Mouse (Mus musculus): ENCODE results near the gene Arpc2. TPM values are rescaled to one million over a fixed set of nuclear protein-coding genes. Genes with fewer than 3 reads are reported as not detected.

The Arpc2 gene
- polyA plus RNA-seq, 1 experiment from 2014 or later = 368 TPM

DNA sequence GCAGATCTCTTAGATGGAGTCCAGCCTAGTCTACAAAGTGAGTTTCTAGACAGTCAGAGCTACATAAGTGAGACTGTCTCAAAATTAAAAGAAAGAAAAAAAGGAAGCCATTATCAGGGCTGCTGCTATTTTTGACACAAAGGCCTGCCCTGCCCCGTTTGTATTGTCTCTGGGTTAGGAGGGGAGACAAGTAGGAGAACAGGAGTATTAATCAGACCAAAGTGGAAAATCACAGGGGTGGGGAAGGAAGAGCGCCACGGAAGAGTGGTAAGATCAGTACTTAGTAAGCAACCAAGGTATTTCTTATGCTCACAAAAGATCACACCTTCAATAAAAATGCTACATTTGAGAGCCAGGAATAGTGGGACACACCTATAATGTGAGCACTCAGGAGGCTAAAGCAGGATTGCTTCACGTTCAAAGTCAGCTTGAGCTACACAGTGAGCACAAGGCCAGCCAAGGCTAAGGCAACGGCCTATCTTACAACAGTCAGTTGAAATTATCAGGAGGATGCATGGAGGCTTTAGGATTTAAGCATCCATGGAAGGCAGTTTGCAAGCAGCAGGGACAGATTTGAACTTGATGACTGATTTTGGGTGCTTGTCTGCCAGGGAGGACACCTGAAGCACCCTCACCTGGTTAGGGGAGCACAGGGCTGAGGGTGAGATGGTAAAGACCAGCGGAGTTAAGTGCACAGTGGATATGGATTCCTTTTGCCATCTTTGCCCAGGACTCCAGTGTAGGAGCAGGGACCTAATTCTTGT, 64.6 kb downstream of the Arpc2 start:
- no peaks in the 10 kb centered on the region for H3K9me3 ChIP-seq (replicated peaks)
- peaks cover 23% of the 10 kb centered on the region for H3K4me1 ChIP-seq
- H3K36me3 ChIP-seq = 0 out of 2 replicates have a peak, but pooled peaks cover 8% of the 10 kb centered on the region
- H3K4me3 ChIP-seq = no peak overlapping the region
- 89% methylated on average over 6 of the region's 6 CpGs for WGBS
- no peak overlapping the region for H3K27ac ChIP-seq (replicated peaks)
- no peak for DNase-seq (ENCODE audit: low spot score)
- H3K27me3 ChIP-seq (ENCODE audit: low read depth, poor library complexity, severe bottlenecking) = peaks cover 29% of the 10 kb centered on the region

DNA sequence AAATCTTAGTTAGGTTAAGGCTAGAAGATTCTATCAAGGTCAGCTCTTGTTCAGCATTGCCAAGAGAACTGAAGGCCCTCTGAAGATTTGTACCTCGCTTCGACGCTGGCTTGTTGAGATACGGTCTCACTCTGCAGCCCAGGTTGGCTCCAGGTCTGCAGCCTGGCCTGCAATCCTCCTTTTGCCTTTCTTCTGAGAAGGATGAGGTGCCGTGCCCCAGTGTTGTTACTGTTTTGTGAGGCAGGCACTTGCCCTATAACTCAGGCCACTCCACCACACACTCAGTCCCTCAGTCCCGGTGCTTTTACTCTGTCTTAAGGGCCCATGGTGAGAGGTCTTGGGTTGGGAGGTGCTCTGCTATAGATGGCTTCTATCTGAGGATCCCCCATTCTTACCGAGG, 66.3 kb downstream of the Arpc2 start:
- H3K36me3 ChIP-seq = no peaks in the 10 kb centered on the region
- no peak overlapping the region for H3K27ac ChIP-seq (replicated peaks)
- H3K4me1 ChIP-seq = peaks cover 12% of the 10 kb centered on the region
- H3K27me3 ChIP-seq (ENCODE audit: low read depth, poor library complexity, severe bottlenecking) = peaks cover 30% of the 10 kb centered on the region
- no peaks in the 10 kb centered on the region for H3K9me3 ChIP-seq (replicated peaks)
- 91% methylated on average over 7 of the region's 7 CpGs for WGBS
- H3K4me3 ChIP-seq = no peak overlapping the region
- DNase-seq (ENCODE audit: low spot score) = no peak

DNA sequence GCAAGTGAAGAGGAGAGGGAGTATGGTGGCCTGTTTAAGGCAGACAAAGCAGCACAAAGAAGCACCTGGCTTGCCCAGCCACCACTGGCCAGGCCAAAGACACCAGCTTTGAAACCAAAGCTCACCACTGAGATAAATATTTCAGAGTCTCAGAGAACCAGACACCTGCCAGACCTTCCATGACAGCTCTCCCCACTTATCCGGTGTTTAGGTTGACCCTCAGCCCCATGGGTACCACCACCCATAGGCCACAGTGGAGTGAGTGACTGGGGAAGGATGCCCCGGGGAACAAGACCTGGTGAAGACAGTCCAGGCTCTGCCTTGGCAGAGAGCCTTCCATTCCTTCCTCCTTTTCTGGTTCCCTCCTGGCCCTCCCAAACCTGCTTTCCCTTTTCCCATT, 67.0 kb downstream of the Arpc2 start:
- H3K4me3 ChIP-seq = 0 out of 2 replicates have a peak overlapping the region, but pooled peaks have one; percentile 7
- no peaks in the 10 kb centered on the region for H3K9me3 ChIP-seq (replicated peaks)
- no peak for DNase-seq (ENCODE audit: low spot score)
- H3K4me1 ChIP-seq = peaks cover 12% of the 10 kb centered on the region
- H3K27ac ChIP-seq (replicated peaks) = no peak overlapping the region
- H3K27me3 ChIP-seq (ENCODE audit: low read depth, poor library complexity, severe bottlenecking) = peaks cover 30% of the 10 kb centered on the region
- H3K36me3 ChIP-seq = no peaks in the 10 kb centered on the region
- 85% methylated on average over 2 of the region's 2 CpGs for WGBS

DNA sequence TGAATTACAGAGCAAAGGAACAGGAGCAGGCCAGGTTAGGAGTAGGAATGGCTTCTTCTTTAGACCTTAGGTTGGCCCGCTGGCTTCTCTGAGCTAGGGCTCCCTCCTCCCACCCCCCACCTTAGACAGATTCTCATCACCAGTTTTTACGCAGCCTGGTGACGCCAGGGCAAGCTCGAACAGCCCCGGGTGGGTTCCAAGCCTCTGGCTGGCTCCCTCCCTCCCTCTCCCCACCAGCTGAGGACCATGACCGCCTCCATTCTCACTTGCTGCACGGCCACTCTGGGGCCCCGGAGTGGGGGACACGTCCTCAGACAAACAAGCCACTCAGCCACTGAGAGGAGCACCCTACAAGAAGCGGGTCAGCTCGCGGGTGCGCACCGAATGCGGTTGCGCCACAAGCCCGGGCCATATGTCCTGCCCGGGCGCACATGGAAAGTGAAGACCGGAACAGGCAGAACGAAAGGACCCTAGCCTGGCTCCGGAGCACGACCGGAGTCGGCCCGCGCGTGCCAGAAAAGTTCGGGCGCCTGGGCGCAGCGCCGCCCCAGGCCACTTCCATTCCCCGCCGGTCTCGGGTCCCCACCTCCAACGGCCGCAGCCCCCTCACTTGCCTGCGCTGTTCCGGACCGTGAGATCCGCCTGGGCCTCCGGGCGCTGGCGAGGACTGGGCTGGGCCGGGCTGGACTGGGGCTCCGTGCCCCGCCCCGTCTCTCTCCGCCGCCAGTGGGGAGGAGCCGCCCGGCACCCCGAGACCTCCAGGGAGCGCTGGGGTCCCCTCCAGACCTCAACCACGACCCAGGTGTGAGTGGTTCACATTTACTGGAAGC, 67.8 kb downstream of the Arpc2 start:
- under 1% methylated on average over 54 of the region's 56 CpGs for WGBS
- H3K27ac ChIP-seq (replicated peaks) = peak overlapping the region; percentile 79

DNA sequence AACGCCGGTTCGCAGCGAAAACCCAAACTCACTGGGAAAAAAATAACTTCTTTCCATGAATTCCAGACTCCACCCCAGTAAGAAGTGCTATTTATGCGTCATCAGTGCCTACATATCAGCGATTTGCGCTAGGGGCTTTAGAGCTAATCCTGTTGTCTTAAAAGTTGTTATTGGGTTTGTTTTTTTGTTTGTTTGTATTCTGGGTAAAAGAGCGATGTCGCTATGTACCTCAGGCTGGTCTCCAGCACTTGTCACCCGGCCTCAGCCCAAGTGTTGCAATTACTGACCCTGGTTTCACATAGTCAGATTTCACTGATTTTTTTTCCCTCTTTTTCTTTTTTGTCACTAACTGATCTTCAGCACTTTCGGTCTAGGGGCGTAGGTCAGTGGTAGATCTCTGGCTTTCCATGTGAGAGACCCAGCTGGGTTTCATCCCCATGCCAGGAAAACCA, 68.5 kb downstream of the Arpc2 start:
- Histone ChIP-seq H3K4me1 (peaks cover 12% of the 10 kb centered on the region), H3K27me3 (ENCODE audit: low read depth, poor library complexity, severe bottlenecking) (peaks cover 30% of the 10 kb centered on the region), H3K9me3 (replicated peaks) (no peaks in the 10 kb centered on the region), H3K4me3 (peak overlapping the region; percentile 64), H3K27ac (replicated peaks) (peak overlapping the region; percentile 79), H3K36me3 (no peaks in the 10 kb centered on the region)
- DNase-seq (ENCODE audit: low spot score) = no peak
- 8% methylated on average over 12 of the region's 12 CpGs for WGBS

More for the DNA sequence above, 67.8 kb downstream of the Arpc2 start:
- peak overlapping the region; percentile 64 for H3K4me3 ChIP-seq
- peaks cover 30% of the 10 kb centered on the region for H3K27me3 ChIP-seq (ENCODE audit: low read depth, poor library complexity, severe bottlenecking)
- H3K36me3 ChIP-seq = no peaks in the 10 kb centered on the region
- peaks cover 12% of the 10 kb centered on the region for H3K4me1 ChIP-seq
- peak; percentile 65 for DNase-seq (ENCODE audit: low spot score)
- H3K9me3 ChIP-seq (replicated peaks) = no peaks in the 10 kb centered on the region

DNA sequence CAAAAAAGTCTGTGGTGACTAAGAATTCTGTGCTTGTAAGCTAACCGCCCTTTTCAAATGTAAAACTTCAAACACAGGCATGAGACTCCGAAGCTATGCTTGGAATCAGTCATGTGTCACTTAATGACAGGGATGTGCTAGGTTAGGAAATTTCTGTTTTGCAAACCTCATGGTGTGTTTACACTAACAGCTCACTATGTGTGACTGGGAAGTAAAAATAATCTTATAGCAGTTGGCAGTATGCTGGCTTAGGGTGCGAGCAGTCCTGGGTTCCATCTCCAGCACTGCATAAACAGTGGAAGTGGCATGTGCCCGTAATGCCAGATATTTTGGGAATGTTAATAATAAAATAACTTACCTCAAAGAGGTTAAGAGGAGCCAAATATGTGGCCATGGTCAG, 69.1 kb downstream of the Arpc2 start:
- no peak for DNase-seq (ENCODE audit: low spot score)
- 80% methylated on average over 4 of the region's 4 CpGs for WGBS
- Histone ChIP-seq H3K4me3 (no peak overlapping the region), H3K36me3 (no peaks in the 10 kb centered on the region), H3K4me1 (peaks cover 14% of the 10 kb centered on the region), H3K27me3 (ENCODE audit: low read depth, poor library complexity, severe bottlenecking) (peaks cover 30% of the 10 kb centered on the region), H3K27ac (replicated peaks) (no peak overlapping the region), H3K9me3 (replicated peaks) (no peaks in the 10 kb centered on the region)

DNA sequence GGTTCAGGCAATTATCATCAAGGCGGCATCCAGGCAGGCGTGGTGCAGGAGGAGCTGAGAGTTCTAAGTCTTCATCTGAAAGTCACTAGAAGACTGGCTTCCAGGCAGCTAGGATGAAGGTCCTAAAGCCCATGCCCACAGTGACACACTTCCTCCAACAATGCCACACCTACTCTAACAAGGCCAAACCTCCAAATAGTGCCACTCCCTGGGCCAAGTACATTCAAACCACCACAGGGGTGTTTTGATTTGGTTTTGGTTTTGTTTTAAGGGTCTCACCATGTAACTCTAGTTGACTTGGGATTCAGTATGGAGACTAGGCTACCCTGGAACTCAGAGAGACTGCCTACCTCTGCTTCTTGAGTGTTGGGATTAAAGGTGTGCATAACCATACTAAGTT, 69.6 kb downstream of the Arpc2 start, which contains the start of gene Tmbim1:
Gene Tmbim1 (minus strand): TSS at position 101 of the 400 bp plus-strand sequence.
- peaks cover 15% of the 10 kb centered on the region for H3K4me1 ChIP-seq
- no peak within 1 kb of the TSS for H3K27ac ChIP-seq (replicated peaks)
- H3K36me3 ChIP-seq = no peaks in the 10 kb centered on the region
- no peaks in the 10 kb centered on the region for H3K9me3 ChIP-seq (replicated peaks)
- 92% methylated on average over 2 of the region's 2 CpGs for WGBS
- H3K27me3 ChIP-seq (ENCODE audit: low read depth, poor library complexity, severe bottlenecking) = peaks cover 30% of the 10 kb centered on the region
- DNase-seq (ENCODE audit: low spot score) = no peak
- peak within 1 kb of the TSS; percentile 64 for H3K4me3 ChIP-seq

DNA sequence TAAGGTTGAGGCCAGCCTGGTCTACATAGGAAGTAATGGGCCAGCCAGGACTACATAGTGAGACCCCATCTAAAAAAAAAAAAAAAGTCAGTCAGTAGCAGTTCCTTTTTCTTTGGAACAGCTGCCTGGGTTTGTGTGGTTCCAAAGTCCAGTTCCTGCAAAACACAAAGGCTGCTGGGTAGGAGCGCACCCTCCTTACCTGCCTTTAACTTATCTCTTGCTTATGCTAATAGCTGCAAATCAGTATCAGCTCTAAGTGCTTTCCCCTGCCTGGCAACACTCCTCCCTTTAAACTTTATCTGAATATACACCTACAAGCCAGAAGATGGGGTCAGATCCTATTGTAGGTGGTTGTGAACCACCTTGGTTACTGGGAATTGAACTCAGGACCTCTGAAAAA, 71.3 kb downstream of the Arpc2 start:
- peaks cover 15% of the 10 kb centered on the region for H3K4me1 ChIP-seq
- peaks cover 30% of the 10 kb centered on the region for H3K27me3 ChIP-seq (ENCODE audit: low read depth, poor library complexity, severe bottlenecking)
- H3K4me3 ChIP-seq = no peak overlapping the region
- H3K36me3 ChIP-seq = no peaks in the 10 kb centered on the region
- DNase-seq (ENCODE audit: low spot score) = no peak
- WGBS = 92% methylated on average over 1 of the region's 1 CpGs
- no peaks in the 10 kb centered on the region for H3K9me3 ChIP-seq (replicated peaks)
- no peak overlapping the region for H3K27ac ChIP-seq (replicated peaks)

DNA sequence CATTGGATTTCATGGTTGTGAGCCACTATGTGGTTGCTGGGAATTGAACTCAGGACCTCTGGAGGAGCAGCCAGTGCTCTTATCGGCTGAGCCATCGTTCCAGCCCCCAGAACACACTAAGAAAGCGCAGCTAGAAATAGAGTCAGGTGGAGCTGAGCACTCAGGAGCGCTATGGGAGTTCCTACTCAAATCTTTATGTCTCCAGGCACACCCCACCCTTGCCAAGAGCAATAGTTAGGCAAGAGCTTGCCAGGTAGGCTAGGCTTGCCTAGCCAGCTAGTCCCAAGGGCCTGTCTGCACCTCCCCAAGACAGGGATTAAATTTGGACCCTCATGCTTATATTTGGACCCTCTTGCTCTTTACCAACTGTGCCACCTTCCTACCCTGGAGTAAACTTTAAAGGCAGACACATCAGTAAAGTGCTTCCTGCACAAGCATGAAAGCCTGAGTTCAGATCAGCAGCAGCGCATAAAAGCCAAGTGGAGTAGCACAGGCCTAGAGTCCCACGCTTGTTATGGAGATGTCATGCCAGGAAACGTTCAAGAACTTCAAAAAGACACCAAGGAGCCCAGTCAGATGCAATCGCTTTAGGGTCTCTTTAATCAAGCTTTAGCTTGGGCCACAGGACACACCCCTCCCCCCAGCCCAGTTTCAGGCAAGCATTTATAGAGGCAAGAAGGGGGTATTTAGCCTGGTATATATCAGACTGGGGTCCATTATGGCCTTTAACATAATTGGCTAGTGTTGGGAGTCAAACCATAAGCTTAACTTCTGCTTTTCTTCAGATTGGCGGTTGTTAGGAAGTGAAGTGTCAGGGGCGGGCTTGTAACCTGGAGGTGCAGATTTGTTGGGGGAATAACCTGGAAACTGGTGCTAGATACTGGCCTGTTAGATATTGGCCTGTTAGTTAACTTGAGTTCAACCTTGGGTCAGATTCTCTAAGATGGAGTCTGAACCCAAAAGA, 72.4 kb downstream of the Arpc2 start:
- Histone ChIP-seq H3K4me3 (no peak overlapping the region), H3K9me3 (replicated peaks) (no peaks in the 10 kb centered on the region), H3K4me1 (peaks cover 14% of the 10 kb centered on the region), H3K27me3 (ENCODE audit: low read depth, poor library complexity, severe bottlenecking) (peaks cover 21% of the 10 kb centered on the region), H3K27ac (replicated peaks) (no peak overlapping the region), H3K36me3 (no peaks in the 10 kb centered on the region)
- no peak for DNase-seq (ENCODE audit: low spot score)
- WGBS = 82% methylated on average over 10 of the region's 10 CpGs

DNA sequence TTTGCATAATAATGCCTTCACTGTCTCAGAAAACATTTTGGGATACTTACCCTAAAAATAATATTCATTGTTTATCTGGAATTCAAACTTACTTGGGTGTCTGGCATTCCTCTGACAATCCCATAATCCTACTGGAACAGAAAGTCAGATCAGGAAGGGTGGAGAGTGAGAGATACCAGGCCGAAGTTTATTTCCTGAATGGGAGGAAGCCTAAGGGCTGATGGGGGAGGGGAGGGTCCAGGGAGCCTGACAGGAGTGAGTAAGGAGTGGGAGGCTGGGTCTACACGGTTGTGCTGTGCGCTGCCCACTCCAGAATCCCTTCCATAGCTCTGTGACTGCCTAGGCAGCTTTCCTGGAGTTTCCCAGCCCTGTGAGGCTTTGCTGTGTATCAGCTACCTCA, 73.9 kb downstream of the Arpc2 start:
- H3K4me1 ChIP-seq = peaks cover 2% of the 10 kb centered on the region; the same call in 1 of the 2 replicates
- H3K27me3 ChIP-seq (ENCODE audit: low read depth, poor library complexity, severe bottlenecking) = peaks cover 8% of the 10 kb centered on the region
- H3K4me3 ChIP-seq = no peak overlapping the region
- no peak for DNase-seq (ENCODE audit: low spot score)
- no peaks in the 10 kb centered on the region for H3K9me3 ChIP-seq (replicated peaks)
- no peaks in the 10 kb centered on the region for H3K36me3 ChIP-seq
- no peak overlapping the region for H3K27ac ChIP-seq (replicated peaks)
- 65% methylated on average over 3 of the region's 3 CpGs for WGBS

DNA sequence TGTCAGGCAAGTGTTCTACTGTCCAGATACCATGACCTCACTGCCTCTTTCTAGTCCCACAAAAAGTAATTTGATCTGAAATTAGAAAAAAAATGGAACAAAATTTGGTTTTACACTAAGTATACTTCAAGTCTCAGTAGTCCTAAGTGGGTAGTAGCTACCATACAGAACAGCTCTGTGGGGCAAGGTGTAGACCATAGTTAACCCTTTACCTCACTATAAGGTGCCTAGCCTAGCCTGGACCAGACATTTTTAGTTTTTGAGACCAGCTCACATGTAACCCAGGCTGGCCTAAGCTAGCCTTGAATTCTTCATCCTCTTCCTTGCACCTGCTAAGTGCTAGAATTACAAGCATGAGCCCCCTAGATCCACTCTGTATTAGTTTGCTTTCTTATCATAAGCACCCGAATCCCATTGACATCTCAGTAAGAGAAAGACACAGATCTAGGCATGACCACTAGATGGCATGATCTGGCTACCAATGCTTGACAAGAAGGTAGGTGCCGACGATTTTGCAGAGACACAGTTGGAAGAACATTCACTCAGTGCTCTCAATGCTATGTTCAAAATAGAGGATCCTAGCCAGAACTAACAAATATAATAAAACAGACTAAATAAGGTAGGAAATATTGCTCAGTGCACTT, 77.3 kb downstream of the Arpc2 start:
- Histone ChIP-seq H3K27ac (replicated peaks) (no peak overlapping the region), H3K4me1 (peaks cover 2% of the 10 kb centered on the region; the same call in 1 of the 2 replicates), H3K36me3 (no peaks in the 10 kb centered on the region), H3K27me3 (ENCODE audit: low read depth, poor library complexity, severe bottlenecking) (no peaks in the 10 kb centered on the region), H3K9me3 (replicated peaks) (no peaks in the 10 kb centered on the region), H3K4me3 (no peak overlapping the region)
- WGBS = 10% methylated on average over 3 of the region's 3 CpGs
- peak; percentile 40 for DNase-seq (ENCODE audit: low spot score)

DNA sequence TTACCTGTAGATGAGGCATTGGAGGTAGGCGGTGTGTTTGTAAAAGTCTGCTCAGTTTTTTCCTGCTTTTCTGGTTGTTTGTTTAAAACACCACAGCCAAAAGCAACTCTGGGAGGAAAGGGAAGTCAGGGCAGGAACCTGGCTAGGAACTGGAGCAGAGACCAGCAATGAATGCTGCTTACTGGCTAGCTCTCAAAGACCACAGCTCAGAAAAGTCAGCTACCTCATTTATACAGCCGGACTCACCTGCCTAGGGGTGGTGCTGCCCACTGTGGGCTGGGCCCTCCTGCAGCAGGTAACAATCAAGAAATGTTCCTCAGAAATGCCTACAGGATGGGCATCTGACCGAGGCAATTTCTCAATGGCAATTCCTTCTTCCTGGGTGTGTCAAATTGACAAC, 78.9 kb downstream of the Arpc2 start:
- H3K9me3 ChIP-seq (replicated peaks) = no peaks in the 10 kb centered on the region
- no peaks in the 10 kb centered on the region for H3K27me3 ChIP-seq (ENCODE audit: low read depth, poor library complexity, severe bottlenecking)
- H3K36me3 ChIP-seq = no peaks in the 10 kb centered on the region
- no peak for DNase-seq (ENCODE audit: low spot score)
- peaks cover 2% of the 10 kb centered on the region; the same call in 1 of the 2 replicates for H3K4me1 ChIP-seq
- H3K4me3 ChIP-seq = no peak overlapping the region
- no peak overlapping the region for H3K27ac ChIP-seq (replicated peaks)
- 86% methylated on average over 3 of the region's 3 CpGs for WGBS
